Mouse (Mus musculus): ENCODE data around the gene Sec14l1.
A peak's percentile ranks its signal among the peaks of the same experiment; 100 is the strongest.

Gene Sec14l1

GRCm38 (mm10) chr11:117088271-117088991, 26.5 kb upstream of the Sec14l1 start:
- no peak for DNase-seq (ENCODE audit: low spot score)

GRCm38 (mm10) chr11:117089673-117090419, 25.1 kb upstream of the Sec14l1 start:
- no peak for DNase-seq (ENCODE audit: low spot score)

- no peak for DNase-seq (ENCODE audit: low spot score)
These were observed 23.6 kb upstream of the Sec14l1 start for GRCm38 (mm10) chr11:117091406-117091805.

GRCm38 (mm10) chr11:117091845-117092244, 23.1 kb upstream of the Sec14l1 start:
- DNase-seq (ENCODE audit: low spot score): no peak

GRCm38 (mm10) chr11:117092711-117093110, 22.3 kb upstream of the Sec14l1 start:
- no peak for DNase-seq (ENCODE audit: low spot score)

GRCm38 (mm10) chr11:117093900-117094552, 20.9 kb upstream of the Sec14l1 start:
- no peak for DNase-seq (ENCODE audit: low spot score)

- DNase-seq (ENCODE audit: low spot score): no peak
These were observed 20.3 kb upstream of the Sec14l1 start for GRCm38 (mm10) chr11:117094646-117095045.

GRCm38 (mm10) chr11:117097021-117097420, 17.9 kb upstream of the Sec14l1 start:
- no peak for DNase-seq (ENCODE audit: low spot score)

GRCm38 (mm10) chr11:117098155-117098554, 16.8 kb upstream of the Sec14l1 start:
- no peak for DNase-seq (ENCODE audit: low spot score)

- no peak for DNase-seq (ENCODE audit: low spot score)
These were observed 16.2 kb upstream of the Sec14l1 start for GRCm38 (mm10) chr11:117098784-117099183.

- no peak for DNase-seq (ENCODE audit: low spot score)
These were observed 15.6 kb upstream of the Sec14l1 start for GRCm38 (mm10) chr11:117099372-117099771.

GRCm38 (mm10) chr11:117101351-117101921, 13.5 kb upstream of the Sec14l1 start:
- DNase-seq (ENCODE audit: low spot score): no peak

- DNase-seq (ENCODE audit: low spot score): no peak
These were observed 12.8 kb upstream of the Sec14l1 start for GRCm38 (mm10) chr11:117101925-117102717.

- DNase-seq (ENCODE audit: low spot score): peak; percentile 86
These were observed 11.4 kb upstream of the Sec14l1 start for GRCm38 (mm10) chr11:117103523-117103922.

GRCm38 (mm10) chr11:117104044-117104757, 10.8 kb upstream of the Sec14l1 start:
- no peak for DNase-seq (ENCODE audit: low spot score)

- DNase-seq (ENCODE audit: low spot score): no peak
These were observed 9.7 kb upstream of the Sec14l1 start for GRCm38 (mm10) chr11:117105315-117105714.

- no peak for DNase-seq (ENCODE audit: low spot score)
These were observed 9.1 kb upstream of the Sec14l1 start for GRCm38 (mm10) chr11:117105850-117106249.

- no peak for DNase-seq (ENCODE audit: low spot score)
These were observed 8.2 kb upstream of the Sec14l1 start for GRCm38 (mm10) chr11:117106633-117107334.

- DNase-seq (ENCODE audit: low spot score): no peak
These were observed 7.1 kb upstream of the Sec14l1 start for GRCm38 (mm10) chr11:117107837-117108236.

GRCm38 (mm10) chr11:117108595-117108994, 6.4 kb upstream of the Sec14l1 start:
- peak; percentile 50 for DNase-seq (ENCODE audit: low spot score)

Data from testis, postnatal 14 days (tissue).